Mouse (Mus musculus) naive thymus-derived CD4-positive, alpha-beta T cell, adult 2 months (primary cell): Measurements from ENCODE around the gene Lhfpl5.
A peak's percentile ranks its signal among the peaks of the same experiment; 100 is the strongest.

Source experiments
- DNase-seq: peaks from one replicate; pipeline ENCODE4 v3.0.0-alpha.2; 2011; ENCODE audit warnings: low read depth

Gene Lhfpl5

GRCm38 (mm10) chr17:28572521-28572920, 2.9 kb upstream of the Lhfpl5 start:
- DNase-seq: no peak

DNA sequence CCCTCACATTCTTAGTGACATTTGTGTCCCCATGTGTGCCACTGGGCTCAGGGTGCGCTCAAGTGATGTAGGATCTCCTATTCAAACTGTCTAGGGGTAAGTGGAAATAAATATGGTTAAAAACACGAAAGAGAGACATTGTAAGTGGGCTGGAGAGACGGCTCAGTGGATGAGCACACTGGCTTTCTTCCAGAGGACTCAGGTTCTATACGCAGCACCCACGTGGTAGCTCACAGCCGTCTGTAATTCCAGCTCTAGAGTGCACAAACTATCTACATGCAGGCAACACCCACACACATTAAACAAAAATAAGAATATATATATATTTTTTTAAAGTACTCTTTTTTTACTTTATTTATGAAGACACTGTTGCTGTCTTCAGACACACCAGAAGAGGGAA, 2.5 kb upstream of the Lhfpl5 start:
- no peak for DNase-seq

- DNase-seq: peak; percentile 59
These were observed 5.0 kb downstream of the Lhfpl5 start for GRCm38 (mm10) chr17:28580396-28580795.

DNA sequence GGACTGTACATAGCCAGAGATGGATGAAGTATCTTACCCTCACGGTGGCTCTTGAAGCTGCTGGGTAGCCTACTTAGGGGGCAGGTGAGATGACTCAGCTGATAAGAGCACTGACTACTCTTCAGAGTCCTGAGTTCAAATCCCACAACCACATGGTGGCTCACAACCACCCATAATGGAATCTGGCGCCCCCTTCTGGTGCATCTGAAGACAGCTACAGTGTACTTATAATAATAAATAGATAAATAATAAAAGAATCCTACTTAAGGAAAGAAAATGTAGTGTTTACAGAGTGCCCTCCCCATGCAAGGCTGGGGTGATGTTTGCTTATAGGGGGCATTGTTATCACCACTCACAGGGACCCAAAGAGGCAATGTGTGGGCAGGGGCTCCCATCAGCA, 5.6 kb downstream of the Lhfpl5 start:
- DNase-seq: no peak

DNA sequence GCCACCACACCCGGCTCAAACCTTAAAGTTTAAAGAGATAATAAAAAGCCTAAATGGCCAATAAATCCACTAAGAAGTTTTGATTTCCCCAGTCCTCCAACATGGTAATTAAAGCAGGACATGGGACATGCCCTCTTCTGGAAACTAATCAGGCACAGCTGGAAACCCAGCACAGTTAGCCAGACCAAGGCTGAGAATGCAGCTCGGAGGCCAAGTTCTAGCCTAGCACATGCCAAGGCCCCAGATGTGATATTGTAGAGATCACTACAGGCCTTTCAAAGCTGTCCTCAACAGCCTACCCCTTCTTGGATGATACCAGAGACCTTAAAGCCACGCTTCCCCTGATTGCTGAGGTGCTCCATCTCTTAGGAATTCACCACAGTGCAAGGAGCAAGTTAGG, 11.1 kb downstream of the Lhfpl5 start:
- DNase-seq: no peak

GRCm38 (mm10) chr17:28588591-28588990, 13.2 kb downstream of the Lhfpl5 start:
- no peak for DNase-seq

GRCm38 (mm10) chr17:28590596-28590995, 15.2 kb downstream of the Lhfpl5 start:
- DNase-seq: no peak

DNA sequence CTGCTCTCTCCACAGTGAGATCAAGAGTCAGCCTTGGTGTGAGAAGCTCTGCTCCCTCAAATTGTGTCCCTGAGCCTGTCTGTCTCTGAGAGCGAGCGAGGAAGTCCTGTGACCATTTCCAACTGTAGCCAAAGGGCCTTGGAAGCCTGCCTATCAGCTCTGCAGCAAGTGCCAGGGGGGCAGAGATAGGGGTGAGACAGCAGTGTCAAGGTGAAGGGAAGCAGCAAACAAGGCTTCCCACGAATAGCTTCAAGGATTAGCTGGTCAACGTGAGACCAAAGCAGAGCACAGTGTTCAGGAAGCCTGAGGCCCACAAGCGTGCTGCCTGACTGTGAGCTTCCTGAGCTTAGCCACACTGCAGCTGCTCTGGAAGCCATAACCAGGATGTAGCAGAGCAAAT, 16.0 kb downstream of the Lhfpl5 start:
- DNase-seq: no peak

DNA sequence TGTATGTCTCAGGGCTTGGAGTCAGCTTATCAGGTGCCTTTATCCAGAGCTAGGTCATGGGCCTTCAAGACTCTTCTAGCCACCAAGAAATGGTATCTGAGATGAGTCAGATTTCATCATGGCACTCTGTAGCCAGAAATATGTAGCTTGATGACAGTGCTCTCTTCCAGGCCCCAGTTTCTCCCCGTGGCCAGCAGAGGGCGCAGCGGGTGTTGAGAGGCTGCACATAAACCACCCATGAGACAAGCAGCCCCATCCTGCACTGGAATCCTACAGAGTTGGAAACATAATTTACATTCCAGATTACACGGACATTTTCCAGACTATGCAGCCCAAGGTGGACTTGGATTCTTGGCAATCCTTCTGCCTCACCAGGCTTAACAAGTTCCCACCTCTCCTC, 17.6 kb downstream of the Lhfpl5 start:
- peak; percentile 88 for DNase-seq

GRCm38 (mm10) chr17:28593965-28594364, 18.5 kb downstream of the Lhfpl5 start:
- DNase-seq: no peak

DNA sequence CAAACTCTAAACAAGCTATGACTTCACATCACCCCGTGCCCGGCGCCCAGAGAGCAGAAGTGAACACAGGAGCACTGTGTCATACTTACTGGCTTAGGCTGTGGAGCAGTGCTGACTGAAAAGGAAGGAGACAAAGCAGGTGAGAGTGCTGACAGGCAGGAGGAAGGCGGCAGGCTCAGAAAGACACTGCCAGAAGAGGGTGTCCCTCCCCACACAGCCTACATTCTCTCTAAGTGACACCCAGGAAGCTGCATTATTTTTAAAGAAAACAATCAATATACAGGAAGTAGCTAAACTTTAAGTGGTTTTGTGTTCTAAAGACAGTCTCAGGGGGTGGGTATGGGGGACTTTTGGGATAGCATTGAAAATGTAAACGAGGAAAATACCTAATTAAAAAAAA, 25.3 kb downstream of the Lhfpl5 start:
- peak; percentile 55 for DNase-seq

GRCm38 (mm10) chr17:28601557-28602250, 26.3 kb downstream of the Lhfpl5 start:
- no peak for DNase-seq

DNA sequence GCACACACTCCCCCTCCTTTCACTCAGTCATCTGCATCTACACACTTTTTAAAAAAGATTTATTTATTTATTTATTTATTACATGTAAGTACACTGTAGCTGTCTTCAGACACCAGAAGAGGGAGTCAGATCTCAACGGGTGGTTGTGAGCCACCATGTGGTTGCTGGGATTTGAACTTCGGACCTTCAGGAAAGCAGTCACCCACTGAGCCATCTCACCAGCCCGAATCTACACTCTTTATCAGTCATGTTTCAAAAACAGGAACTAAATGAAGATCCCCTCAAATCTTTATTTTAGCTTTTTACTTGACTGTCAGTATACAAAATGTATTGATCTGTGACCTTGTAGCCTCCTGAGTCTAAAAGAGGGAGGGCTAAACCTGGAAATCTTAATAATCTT, 34.1 kb downstream of the Lhfpl5 start:
- no peak for DNase-seq

DNA sequence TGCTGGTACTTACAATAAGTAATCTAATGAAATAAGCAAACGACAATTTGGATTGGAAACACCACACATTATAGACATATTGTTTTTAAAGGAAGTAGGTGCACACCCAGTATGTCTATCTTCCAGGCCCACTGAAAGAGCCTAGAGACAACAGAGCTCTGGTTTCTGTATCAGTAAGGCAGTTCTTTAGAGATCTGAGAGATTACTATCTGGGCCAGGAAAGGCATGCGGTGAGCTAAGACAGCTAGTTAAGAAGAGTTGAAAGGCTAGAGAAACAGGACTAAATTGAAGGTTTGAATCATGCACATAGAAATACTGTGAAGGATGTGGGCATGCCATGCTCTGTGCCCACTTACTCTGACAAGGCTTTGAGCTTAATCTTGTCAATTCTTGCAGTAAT, 37.2 kb downstream of the Lhfpl5 start:
- DNase-seq: peak; percentile 92

DNA sequence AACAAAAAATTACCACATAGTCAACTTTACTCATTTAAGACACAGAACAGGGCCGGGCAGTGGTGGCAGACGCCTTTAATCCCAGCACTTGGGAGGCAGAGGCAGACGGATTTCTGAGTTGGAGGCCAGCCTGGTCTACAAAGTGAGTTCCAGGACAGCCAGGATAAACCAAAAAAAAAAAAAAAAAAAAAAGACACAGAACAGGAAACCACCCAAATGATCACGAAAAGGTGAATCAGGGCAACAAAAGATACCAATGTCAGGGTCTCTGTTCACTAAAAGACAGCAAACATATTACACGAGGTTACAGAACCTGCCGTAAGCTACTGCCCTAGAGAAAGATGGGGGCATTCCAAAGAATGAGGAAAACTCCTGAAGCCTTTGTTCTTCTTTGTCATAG, 37.7 kb downstream of the Lhfpl5 start:
- DNase-seq: peak; percentile 46

- DNase-seq: no peak
These were observed 39.9 kb downstream of the Lhfpl5 start for GRCm38 (mm10) chr17:28615332-28615731.

- peak; percentile 58 for DNase-seq
These were observed 42.2 kb downstream of the Lhfpl5 start for GRCm38 (mm10) chr17:28617636-28618035.

DNA sequence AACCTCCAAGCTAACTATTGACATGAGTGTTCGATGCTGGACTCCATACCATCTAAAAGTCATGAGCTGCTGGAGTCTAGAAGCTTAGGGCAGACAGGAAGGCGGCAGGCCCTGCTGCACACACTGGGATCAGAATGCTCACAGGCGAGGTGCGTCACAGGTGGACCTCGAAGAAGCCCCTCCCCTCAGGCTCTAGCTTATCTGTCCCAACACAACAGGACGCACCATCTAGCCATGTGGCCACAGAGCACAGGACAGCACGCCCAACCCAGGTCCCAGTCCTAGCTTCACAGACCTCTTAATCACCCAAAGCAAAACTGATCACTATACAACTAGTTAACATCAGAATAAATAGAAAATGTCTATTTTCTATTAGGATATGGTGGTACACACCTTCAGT, 42.7 kb downstream of the Lhfpl5 start:
- DNase-seq: no peak

GRCm38 (mm10) chr17:28618775-28619174, 43.3 kb downstream of the Lhfpl5 start:
- DNase-seq: no peak

DNA sequence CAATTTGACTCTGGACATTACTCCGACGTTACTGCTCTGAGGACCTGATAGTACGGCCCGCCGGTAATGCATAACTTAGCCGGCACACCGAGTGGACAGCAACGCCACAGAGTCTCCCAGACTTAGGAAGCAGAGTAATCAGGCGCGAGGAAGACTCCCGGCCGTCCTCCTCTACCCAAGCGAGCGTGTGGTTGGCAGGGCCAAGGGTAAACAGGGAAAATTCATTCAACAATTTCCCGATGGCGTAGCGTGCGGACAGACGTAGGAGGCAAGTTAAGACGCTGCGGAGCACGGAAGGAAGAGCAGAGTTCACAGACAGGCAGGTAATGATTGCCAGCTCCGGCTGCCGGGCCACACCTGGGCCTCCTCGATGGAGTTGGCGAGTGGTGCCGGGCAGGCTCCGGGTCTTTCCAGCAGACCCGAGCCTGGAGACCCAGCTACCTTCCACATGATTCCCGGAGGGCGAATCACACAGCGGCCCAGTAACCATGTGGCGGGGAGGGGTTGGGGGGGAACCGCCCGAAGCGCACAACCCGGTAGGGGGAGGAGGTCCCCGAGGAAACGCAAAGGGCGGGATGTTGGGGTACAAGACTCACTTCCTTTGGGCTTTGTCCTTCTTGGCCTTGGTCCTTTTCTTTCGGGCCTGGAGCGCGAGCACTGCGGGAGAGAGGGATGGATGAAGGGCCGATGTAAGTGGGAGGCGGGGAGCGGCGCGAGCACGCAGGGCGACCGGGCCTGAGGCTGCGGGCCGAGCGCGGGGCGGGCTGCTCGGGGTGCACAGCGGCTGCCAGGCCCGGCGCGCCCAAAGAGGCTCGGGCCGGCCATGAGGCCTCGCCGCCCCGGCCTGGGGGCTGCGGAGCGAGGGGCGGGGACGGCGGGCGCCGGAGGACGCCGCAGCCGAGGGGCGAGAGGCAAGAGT, 46.2 kb downstream of the Lhfpl5 start:
- peak; percentile 72 for DNase-seq

DNA sequence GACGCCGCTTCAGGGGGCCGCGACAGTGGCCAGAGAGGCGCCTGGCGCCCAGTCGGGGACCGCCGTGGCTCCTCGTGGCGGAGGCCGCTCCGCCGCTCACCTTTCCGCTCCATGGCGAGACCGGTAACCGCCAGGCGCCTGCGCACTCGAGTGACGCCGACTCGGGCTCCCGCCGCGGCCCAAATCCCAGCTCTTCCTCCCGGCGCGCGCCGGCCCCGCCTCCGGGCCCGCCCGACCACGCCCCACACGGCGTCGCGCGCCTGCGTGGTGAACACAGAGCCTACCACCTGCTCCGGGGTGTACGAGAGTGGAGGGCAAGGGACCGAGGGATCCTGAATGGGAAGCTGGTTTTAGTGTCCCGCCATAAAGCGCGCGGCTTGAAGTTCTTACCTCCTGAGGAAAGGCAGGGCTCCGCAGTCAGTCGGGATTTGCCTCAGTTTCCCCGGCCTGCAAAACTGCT, 46.9 kb downstream of the Lhfpl5 start, which contains the start of gene Srpk1:
Gene Srpk1 (minus strand): TSS at position 410 of the 460 bp plus-strand sequence.
- peak; percentile 92 for DNase-seq

GRCm38 (mm10) chr17:28624841-28625240, 49.4 kb downstream of the Lhfpl5 start:
- no peak for DNase-seq

DNA sequence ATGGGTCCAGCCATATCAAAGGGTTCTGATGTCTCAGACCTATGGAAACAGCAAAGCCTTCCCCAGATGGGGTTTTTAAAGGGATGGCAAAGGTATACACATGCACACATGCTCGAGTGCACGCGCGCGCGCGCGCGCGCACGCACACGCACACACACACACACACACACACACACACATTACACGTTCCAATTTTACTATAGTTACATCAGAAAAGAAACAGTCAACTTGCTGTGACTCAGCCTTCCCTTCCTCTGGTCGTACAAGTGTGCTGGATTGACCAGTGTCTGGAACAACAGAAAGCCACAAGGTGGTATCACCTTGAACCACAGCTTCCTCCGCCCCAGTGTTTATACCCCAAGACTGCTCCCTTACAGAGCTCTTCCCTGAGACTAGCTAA, 49.9 kb downstream of the Lhfpl5 start:
- DNase-seq: peak; percentile 63
